Mouse (Mus musculus): ENCODE data around the gene Trir. TPM values are rescaled to one million over a fixed set of nuclear protein-coding genes. Genes with fewer than 3 reads are reported as not detected.

The Trir gene
- 96.9 and 99.1 TPM in 2 replicates for polyA plus RNA-seq (2012; rRNA removed)

DNA sequence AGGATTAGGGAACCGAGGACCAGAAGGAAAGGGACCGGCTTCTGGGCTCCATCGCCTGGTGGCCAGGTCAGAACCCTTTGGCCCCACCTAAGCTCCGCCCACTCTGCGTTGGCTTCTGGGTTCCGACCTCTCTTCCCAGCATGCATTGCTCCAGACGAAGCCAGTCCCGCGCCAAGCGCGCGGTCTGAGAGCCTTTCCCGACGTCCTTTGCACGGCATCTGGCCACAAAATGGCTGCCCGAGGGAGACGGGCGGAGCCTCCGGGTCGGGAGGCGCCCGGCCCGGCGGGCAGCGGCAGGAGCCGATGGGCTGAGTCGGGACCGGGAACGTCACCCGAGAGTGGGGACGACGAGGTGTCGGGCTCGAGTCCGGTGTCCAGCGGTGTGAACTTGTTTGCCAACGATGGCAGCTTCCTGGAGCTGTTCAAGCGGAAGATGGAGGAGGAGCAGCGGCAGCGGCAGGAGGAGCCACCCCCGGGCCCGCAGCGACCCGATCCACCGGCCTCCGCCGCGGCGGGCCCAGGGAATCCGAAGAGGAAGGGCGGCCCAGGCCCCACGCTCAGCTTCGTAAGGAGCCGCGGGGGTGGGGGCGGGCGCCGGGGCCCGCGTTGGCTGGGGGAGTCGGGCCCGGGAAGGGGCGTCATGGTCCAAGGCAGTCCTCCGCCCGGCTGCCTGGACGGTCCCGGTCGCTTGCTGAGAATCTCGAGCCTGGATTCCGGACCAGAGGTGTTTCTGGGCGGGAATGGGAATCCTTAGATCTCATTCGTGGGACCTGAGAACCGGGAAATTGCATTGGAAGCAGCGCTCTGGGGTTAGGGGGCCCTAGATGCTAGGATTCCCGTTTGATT, at the start of gene Trir:
Trir (plus strand) TSS at position 154 of the 846 bp plus-strand sequence.
- no peak for TF ChIP-seq CTCF (IDR thresholded peaks at IDR 0.05; ENCODE audit: insufficient read depth, low read length)
- peak; percentile 87 for TF ChIP-seq POLR2A (IDR thresholded peaks at IDR 0.05; ENCODE audit: borderline replicate concordance, extremely low read depth, low read depth, low read length)
- peak; percentile 97 for DNase-seq
- Histone ChIP-seq H3K4me1 (ENCODE audit: control insufficient read depth, insufficient read depth, low read length) (peaks cover 12% of the 10 kb centered on the region), H3K4me3 (replicated peaks; ENCODE audit: extremely low read depth, low read depth, low read length) (peak within 1 kb of the TSS; percentile 95)
- under 1% methylated on average over 75 of the region's 75 CpGs for WGBS

DNA sequence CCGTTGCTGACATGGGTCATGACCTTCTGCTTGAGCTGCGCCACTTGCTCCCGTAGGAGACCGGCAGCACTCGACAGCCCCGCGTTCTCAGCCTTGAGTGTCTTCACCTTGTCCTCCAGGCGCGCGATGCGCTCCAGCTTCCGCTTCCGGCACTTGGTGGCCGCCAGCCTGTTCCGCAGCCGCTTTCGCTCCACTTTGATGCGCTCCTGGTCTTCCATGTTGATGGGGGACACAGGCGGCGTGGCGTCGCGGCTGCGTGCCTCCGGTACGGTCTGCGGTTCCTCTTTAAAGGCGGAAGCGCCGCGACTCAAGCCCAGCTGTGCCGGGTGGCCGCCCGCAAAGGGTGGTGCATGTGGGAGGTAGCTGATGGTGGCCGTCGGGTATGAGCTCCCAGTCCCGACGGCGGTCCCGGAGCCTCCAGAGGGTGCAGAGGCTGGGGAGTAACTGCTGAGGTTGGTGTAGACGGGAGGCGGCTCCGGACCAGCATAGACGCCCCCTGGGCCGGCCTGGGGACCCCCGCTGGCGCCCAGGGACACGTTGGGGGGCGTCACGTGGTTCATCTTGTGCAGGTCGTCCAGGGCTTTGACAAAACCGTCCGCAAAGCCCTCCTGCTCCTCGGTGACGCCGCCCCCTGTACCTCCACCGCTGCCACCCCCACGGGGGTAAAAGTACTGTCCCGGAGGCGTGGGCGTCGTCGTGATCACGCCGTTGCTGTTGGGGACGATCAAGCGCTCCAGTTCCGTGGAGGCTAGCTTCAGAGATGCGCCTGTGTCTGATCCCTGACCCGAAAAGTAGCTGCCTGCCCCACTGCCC, 49.0 kb upstream of the Trir start:
- Histone ChIP-seq H3K4me3 (replicated peaks; ENCODE audit: extremely low read depth, low read depth, low read length) (peak overlapping the region; percentile 71), H3K4me1 (ENCODE audit: control insufficient read depth, insufficient read depth, low read length) (peaks cover 34% of the 10 kb centered on the region)
- no peak for TF ChIP-seq CTCF (IDR thresholded peaks at IDR 0.05; ENCODE audit: insufficient read depth, low read length)
- peak; percentile 65; the same call in 1 of the 2 replicates for TF ChIP-seq POLR2A (IDR thresholded peaks at IDR 0.05; ENCODE audit: borderline replicate concordance, extremely low read depth, low read depth, low read length)
- no peak for DNase-seq
- WGBS, result under 1% methylated on average over 70 of the region's 70 CpGs

DNA sequence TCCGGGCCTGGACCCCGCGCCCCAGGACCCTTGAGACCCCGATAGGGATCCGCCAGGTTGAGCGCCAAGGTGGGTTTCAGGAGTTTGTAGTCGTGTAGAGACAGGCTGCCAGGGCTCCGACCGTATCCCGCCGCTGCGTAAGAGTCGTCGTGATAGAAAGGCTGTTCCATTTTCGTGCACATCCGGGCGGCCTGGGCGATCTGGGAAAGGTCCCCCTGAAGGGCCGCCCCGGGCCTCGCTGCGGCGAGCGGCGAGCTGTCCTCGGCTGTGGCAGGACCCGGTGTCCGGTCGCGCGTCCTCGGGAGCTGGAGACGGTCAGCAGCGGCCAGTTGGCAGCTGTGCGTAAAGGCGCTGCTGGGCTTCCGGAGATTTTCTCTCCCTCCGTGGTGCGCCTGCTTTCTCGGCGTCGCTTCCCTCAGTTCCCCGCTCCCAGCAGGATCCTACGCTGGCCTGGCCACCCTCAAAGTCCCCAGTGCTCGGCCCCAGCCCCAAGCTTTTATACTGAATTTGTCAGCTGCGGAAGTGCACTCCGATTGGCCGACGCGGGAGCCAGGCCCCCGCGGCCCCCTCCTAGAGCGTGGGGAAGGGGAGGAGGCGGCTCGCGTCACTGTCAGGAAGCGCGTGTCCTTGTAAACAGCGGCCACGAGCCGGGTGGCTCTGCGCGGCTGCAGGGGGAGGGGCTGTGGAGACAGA, 48.2 kb upstream of the Trir start, which contains the start of gene Junb:
Junb (minus strand) TSS at position 471 of the 693 bp plus-strand sequence.
- Histone ChIP-seq H3K4me1 (ENCODE audit: control insufficient read depth, insufficient read depth, low read length) (peaks cover 36% of the 10 kb centered on the region), H3K4me3 (replicated peaks; ENCODE audit: extremely low read depth, low read depth, low read length) (peak within 1 kb of the TSS; percentile 71)
- WGBS, result under 1% methylated on average over 63 of the region's 63 CpGs
- TF ChIP-seq CTCF (IDR thresholded peaks at IDR 0.05; ENCODE audit: insufficient read depth, low read length) (no peak), POLR2A (IDR thresholded peaks at IDR 0.05; ENCODE audit: borderline replicate concordance, extremely low read depth, low read depth, low read length) (peak; percentile 100)
- peak; percentile 98 for DNase-seq

DNA sequence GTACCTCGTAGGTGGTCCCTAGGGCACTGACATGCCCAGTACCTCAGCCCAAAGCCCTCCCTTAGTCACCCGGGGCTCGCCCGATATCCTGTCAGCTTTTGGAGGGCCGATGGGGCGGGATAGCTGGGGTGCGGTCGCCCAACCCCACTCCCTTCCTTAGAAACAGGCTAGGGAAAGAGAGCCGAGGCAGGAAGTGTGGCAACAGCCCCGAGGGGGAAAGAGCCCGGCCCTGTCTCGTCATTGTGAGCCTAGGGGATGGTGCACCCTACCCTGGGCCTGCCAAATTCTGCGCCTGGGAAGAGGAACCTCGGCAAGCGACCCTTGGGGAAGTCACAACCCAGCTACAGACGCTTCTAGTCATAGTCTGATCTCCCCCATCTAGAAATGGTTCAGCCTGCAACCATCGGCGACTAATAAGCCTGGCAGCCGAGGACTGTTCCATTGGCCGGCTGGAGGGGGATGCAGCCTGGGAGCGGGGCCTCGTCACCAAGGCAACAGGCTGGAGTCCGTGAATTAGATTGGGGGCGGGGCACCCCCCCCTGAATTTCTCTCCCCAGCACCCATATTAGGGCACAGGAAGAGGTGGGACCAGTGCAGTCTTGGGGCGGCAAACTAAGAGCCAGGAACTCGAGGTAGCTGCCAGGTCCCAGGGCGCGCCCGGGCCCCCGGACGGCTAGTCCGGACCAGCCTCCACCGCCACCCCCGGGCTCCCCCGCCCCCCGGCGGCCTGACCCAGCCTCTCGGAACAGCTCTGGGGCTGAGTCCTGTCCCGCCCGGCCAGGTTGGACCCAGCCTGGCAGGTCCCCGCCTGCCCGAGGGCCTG, 46.8 kb upstream of the Trir start:
- whole genome bisulfite sequencing, result 1% methylated on average over 33 of the region's 42 CpGs
- TF ChIP-seq POLR2A (IDR thresholded peaks at IDR 0.05; ENCODE audit: borderline replicate concordance, extremely low read depth, low read depth, low read length), result peak; percentile 52; the same call in 1 of the 2 replicates
- no peak for TF ChIP-seq CTCF (IDR thresholded peaks at IDR 0.05; ENCODE audit: insufficient read depth, low read length)
- peak; percentile 88 for DNase-seq
- H3K4me1 ChIP-seq (ENCODE audit: control insufficient read depth, insufficient read depth, low read length), result peaks cover 49% of the 10 kb centered on the region
- H3K4me3 ChIP-seq (replicated peaks; ENCODE audit: extremely low read depth, low read depth, low read length), result peak overlapping the region; percentile 60

DNA sequence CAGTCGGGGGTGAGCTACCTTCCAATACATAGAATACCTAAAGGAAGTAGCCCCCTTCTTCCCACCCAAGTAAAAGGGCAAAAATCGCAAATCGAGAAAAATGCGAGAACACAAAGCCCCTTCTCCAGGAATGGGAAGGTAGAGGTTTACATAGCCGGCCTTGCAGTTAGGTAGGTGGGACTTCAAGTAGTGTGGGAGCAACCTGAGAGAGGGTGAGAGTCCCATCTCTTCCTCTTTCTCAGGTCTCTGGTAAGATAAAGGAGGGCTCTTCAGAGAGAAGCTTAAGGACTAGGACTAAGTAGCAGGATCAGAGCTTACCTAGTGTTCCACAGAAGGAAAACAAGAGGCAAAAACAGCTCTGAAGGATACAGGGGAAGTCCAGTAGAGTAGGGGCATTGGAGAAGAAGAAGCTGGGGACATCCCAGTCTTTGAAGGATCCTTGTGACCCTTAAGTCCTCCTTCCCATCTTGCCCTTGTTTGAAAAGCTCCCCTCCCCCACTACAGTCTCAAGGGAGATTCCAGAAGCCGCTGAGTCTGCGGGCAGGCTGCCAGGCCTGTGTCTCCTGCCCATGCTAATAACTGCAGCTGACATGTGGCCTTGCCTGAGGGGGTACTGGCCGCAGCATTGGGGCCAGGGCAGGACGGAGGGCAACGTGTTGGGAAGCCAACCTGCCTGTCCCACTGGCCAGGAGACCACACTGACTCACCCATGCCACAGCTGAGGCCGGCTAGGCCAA, 45.8 kb upstream of the Trir start:
- H3K4me1 ChIP-seq (ENCODE audit: control insufficient read depth, insufficient read depth, low read length), result peaks cover 51% of the 10 kb centered on the region
- peak; percentile 80 for DNase-seq
- no peak overlapping the region for H3K4me3 ChIP-seq (replicated peaks; ENCODE audit: extremely low read depth, low read depth, low read length)
- WGBS, result 24% methylated on average over 11 of the region's 11 CpGs
- peak; percentile 25; the same call in 1 of the 2 replicates for TF ChIP-seq POLR2A (IDR thresholded peaks at IDR 0.05; ENCODE audit: borderline replicate concordance, extremely low read depth, low read depth, low read length)
- no peak for TF ChIP-seq CTCF (IDR thresholded peaks at IDR 0.05; ENCODE audit: insufficient read depth, low read length)

DNA sequence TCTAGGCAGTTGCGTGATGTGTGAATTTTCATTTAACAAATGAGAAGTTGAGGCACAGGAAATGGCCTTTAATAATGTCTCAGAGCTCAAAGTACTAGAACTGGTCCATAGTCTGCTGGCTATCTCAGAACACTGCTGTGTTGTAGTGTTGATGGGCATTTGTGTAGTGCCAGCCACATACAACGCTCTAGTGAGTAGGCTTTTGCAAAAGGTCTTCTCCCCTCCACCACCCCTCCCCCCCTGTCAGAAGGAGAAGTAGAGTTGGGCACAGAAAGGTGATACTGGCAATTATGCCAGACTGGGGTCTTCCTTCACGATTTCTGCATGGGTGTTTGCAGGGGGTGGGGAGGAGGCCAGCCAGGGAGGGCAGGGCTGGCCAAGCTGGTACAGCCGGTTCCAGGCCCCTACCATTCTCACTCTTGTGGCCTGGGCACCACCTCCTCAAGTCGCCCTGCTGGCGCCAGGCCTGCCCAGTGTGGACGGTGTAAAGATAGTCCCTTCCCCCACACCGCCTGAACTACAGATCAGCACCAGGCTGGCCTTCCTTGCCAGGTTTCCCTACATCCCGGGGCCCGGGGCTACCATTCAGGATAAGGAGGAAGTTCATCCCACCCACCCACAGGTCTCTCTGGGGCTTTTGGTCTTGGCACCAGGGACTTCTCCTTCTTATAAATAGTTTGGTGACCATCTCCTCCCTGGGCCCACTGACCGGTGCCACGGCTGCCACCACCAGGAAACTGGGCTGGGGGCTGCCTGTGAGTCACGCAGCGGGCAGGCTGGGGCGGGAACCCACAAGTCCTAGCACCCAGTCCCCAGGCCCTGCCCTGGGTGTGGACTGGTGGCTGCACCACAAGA, 44.8 kb upstream of the Trir start:
- 52% methylated on average over 15 of the region's 15 CpGs for WGBS
- Histone ChIP-seq H3K4me1 (ENCODE audit: control insufficient read depth, insufficient read depth, low read length) (peaks cover 52% of the 10 kb centered on the region), H3K4me3 (replicated peaks; ENCODE audit: extremely low read depth, low read depth, low read length) (no peak overlapping the region)
- DNase-seq, result peak; percentile 58
- TF ChIP-seq POLR2A (IDR thresholded peaks at IDR 0.05; ENCODE audit: borderline replicate concordance, extremely low read depth, low read depth, low read length), result no peak
- TF ChIP-seq CTCF (IDR thresholded peaks at IDR 0.05; ENCODE audit: insufficient read depth, low read length), result no peak

DNA sequence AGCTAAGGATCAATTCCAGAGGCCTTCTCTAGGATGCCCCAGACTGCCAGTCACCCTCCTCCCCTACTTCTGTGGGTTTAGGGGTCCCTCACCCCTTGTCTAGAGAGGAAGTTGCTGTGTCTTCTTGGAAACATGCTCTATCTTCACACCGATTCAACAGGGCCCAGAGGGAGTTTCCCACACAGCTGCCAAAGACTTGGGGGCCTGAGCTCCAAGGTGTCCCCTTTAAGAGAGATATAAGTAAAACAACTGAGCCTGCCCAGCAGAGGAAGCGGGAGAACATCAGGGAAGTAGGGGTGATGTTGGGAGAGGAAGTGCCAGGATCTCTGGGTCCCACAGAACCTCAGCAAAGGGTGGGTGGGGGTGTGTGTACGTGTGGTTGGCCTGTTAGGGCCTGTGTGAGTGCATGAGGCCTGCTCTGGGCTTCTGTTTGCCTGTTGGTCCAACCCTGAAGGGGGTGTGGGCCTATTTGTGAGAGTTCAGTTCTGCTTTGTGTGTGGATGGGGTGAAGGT, 44.1 kb upstream of the Trir start:
- 45% methylated on average over 3 of the region's 3 CpGs for WGBS
- peaks cover 52% of the 10 kb centered on the region for H3K4me1 ChIP-seq (ENCODE audit: control insufficient read depth, insufficient read depth, low read length)
- no peak for DNase-seq
- TF ChIP-seq CTCF (IDR thresholded peaks at IDR 0.05; ENCODE audit: insufficient read depth, low read length), result no peak
- TF ChIP-seq POLR2A (IDR thresholded peaks at IDR 0.05; ENCODE audit: borderline replicate concordance, extremely low read depth, low read depth, low read length), result no peak
- no peak overlapping the region for H3K4me3 ChIP-seq (replicated peaks; ENCODE audit: extremely low read depth, low read depth, low read length)
